Mouse (Mus musculus) spleen, postnatal 14 days (tissue): ENCODE measurements around the gene Tmem37.
A peak's percentile ranks its signal among the peaks of the same experiment; 100 is the strongest.

Experiments used
- DNase-seq, 2 experiments: peaks; one replicate each; pipeline ENCODE4 v3.0.0; 2021 to 2022; ENCODE audit warnings: low spot score in 2 of 2

Gene Tmem37

GRCm38 (mm10) chr1:120093482-120094134 lies 19.7 kb upstream of the Tmem37 start:
- peak; percentile 47 to 75 for DNase-seq

GRCm38 (mm10) chr1:120090880-120091570 lies 17.2 kb upstream of the Tmem37 start:
- no peak for DNase-seq

- DNase-seq, result no peak
These were observed 15.3 kb upstream of the Tmem37 start for GRCm38 (mm10) chr1:120089180-120089579.

GRCm38 (mm10) chr1:120086644-120087043 lies 12.8 kb upstream of the Tmem37 start:
- no peak for DNase-seq

- no peak for DNase-seq
These were observed 11.8 kb upstream of the Tmem37 start for GRCm38 (mm10) chr1:120085696-120086095.

- DNase-seq, result no peak
These were observed 10.1 kb upstream of the Tmem37 start for GRCm38 (mm10) chr1:120083921-120084517.

- DNase-seq, result no peak
These were observed 9.2 kb upstream of the Tmem37 start for GRCm38 (mm10) chr1:120082957-120083585.

- no peak for DNase-seq
These were observed 6.8 kb upstream of the Tmem37 start for GRCm38 (mm10) chr1:120080632-120081031.

- DNase-seq, result no peak
These were observed 4.0 kb upstream of the Tmem37 start for GRCm38 (mm10) chr1:120077746-120078410.

GRCm38 (mm10) chr1:120075507-120075906 lies 1.6 kb upstream of the Tmem37 start:
- DNase-seq, result no peak

- DNase-seq, result no peak
These were observed 1.1 kb upstream of the Tmem37 start for GRCm38 (mm10) chr1:120074931-120075330.

GRCm38 (mm10) chr1:120074307-120074702 lies 431 bp upstream of the Tmem37 start:
- no peak for DNase-seq

GRCm38 (mm10) chr1:120072900-120073299 lies 974 bp downstream of the Tmem37 start:
- DNase-seq, result no peak

- no peak for DNase-seq
These were observed 2.7 kb downstream of the Tmem37 start for GRCm38 (mm10) chr1:120071133-120071532.

GRCm38 (mm10) chr1:120070168-120070567 lies 3.7 kb downstream of the Tmem37 start:
- DNase-seq, result no peak

GRCm38 (mm10) chr1:120069120-120069519 lies 4.8 kb downstream of the Tmem37 start:
- no peak for DNase-seq

GRCm38 (mm10) chr1:120066625-120067024 lies 7.2 kb downstream of the Tmem37 start:
- no peak for DNase-seq

- no peak for DNase-seq
These were observed 7.7 kb downstream of the Tmem37 start for GRCm38 (mm10) chr1:120066159-120066558.

- no peak for DNase-seq
These were observed 9.7 kb downstream of the Tmem37 start for GRCm38 (mm10) chr1:120064036-120064682.

- DNase-seq, result no peak
These were observed 11.6 kb downstream of the Tmem37 start for GRCm38 (mm10) chr1:120062231-120062630.

GRCm38 (mm10) chr1:120060687-120061086 lies 13.2 kb downstream of the Tmem37 start:
- no peak for DNase-seq
